Mouse (Mus musculus) forebrain, embryonic 12.5 days (tissue): ENCODE measurements around the gene Ush2a. TPM values are rescaled to one million over a fixed set of nuclear protein-coding genes. Genes with fewer than 3 reads are reported as not detected.

ENCODE experiments used
- ATAC-seq: fragments of 200-750 bp; cut with Nextera tagmentation; 2 replicates; pipeline ENCODE4 v1.8.0; 2017; ENCODE audit warnings: moderate TSS enrichment; ENCODE audit not compliant: low FRiP score
- H3K27ac ChIP-seq: fragments of 300-500 bp; sonication (generic); 2 replicates; pipeline ENCODE4 v1.5.1; 2016; ENCODE audit warnings: mild to moderate bottlenecking
- H3K27me3 ChIP-seq: fragments of 300-500 bp; sonication (generic); 2 replicates; pipeline ENCODE4 v1.6.1; 2016; ENCODE audit warnings: mild to moderate bottlenecking
- H3K36me3 ChIP-seq: fragments of 300-500 bp; sonication (generic); replicated peaks from 2 replicates; pipeline ENCODE4 v1.6.1; 2016; ENCODE audit warnings: mild to moderate bottlenecking
- H3K4me1 ChIP-seq: fragments of 300-500 bp; sonication (generic); 2 replicates; pipeline ENCODE4 v1.6.1; 2016
- H3K4me2 ChIP-seq: fragments of 300-500 bp; sonication (generic); 2 replicates; pipeline ENCODE4 v1.6.1; 2016; ENCODE audit warnings: mild to moderate bottlenecking, moderate library complexity
- H3K4me3 ChIP-seq: fragments of 300-500 bp; sonication (generic); replicated peaks from 2 replicates; pipeline ENCODE4 v1.5.1; 2016; ENCODE audit warnings: mild to moderate bottlenecking
- H3K9ac ChIP-seq: fragments of 300-500 bp; sonication (generic); 2 replicates; pipeline ENCODE4 v1.6.1; 2016; ENCODE audit warnings: mild to moderate bottlenecking
- H3K9me3 ChIP-seq: fragments of 300-500 bp; sonication (generic); 2 replicates; pipeline ENCODE4 v1.6.1; 2016
- WGBS: fragments of 180-500 bp; shearing (Covaris S2); methylation state at CpG from one replicate; pipeline ENCODE4 v1.1.7; 2016; 5-methylcytosine and 5-hydroxymethylcytosine counted together
- polyA plus RNA-seq: library from polyadenylated mRNA; unstranded; fragments of >200 nt; fragmentation: Nextera tagmentation; extraction: Ambion mirVana; gene quantifications from 2 replicates; pipeline ENCODE4 v1.2.1, GENCODE M21; 2016

The Ush2a gene
- polyA plus RNA-seq, 1 experiment from 2014 or later = 0.13 TPM

DNA sequence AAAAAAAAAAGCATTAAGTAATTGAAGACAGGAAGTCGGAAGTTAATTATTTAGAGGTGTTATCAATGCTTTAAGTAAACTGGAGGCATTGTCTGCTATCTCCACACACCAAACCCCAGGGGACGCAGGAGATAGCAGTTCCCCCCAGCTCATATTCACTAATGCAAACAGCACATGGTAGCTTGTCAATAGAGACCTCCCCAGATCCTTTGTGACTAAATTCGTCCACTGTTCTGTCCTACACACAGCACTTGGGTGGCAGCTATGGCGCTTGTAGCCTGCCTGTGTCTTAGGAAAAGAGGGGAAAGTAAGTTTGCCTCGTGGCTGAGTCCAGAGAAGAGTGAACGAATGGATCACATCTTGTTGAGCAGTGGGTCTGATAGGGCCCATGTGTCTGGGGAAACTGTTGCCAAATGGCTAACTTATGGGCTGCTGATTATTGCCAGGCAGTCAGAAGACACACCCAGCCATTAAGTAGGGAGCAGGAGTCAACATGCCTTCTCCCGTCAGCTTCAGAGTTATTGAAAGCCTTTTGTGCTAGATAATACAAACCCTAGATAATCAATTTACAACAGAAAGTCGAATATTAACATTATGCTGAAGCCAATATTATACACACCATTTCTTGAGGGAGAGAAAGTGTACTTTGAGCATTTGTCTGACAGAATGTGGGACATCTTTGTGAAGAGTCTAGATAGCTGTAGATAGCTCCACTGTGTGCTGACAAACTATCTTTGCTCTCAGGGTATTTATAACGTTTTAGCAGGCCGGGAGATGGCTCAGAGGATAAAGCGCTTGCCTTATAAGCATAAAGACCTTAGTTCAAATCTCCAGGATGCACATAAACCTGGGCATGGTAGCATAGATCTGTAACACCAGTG, 568.9 kb downstream of the Ush2a start:
- H3K36me3 ChIP-seq = no peaks in the 10 kb centered on the region
- H3K27ac ChIP-seq = no peak overlapping the region
- H3K27me3 ChIP-seq = no peaks in the 10 kb centered on the region
- no peak overlapping the region for H3K4me3 ChIP-seq
- ATAC-seq = no peak
- H3K9me3 ChIP-seq = no peaks in the 10 kb centered on the region
- no peak overlapping the region for H3K9ac ChIP-seq
- H3K4me1 ChIP-seq = peaks cover 4% of the 10 kb centered on the region
- H3K4me2 ChIP-seq = no peak overlapping the region
- WGBS = 73% methylated on average over 11 of the region's 11 CpGs

DNA sequence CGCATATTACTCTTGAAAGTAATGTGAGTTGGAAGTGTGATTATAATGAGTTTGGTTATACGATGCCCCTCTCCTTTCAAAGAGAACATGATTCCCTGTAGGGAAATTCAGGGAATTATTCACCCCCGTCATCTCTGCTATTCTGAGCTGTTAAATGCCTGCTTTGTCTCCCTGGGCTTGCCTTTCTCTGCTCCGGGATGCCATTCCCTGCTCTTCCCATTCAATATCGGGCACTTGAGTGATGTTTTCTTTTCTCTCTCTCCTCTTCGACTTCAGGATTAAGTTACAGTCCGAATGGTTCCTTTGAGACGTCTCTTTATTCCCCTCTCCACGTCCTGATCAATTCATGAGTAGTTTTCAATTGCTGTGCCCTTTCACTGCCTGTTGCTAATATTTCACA, 572.1 kb downstream of the Ush2a start:
- Histone ChIP-seq H3K27ac (no peak overlapping the region), H3K4me1 (peaks cover 4% of the 10 kb centered on the region)
- 9% methylated on average over 9 of the region's 9 CpGs for WGBS

DNA sequence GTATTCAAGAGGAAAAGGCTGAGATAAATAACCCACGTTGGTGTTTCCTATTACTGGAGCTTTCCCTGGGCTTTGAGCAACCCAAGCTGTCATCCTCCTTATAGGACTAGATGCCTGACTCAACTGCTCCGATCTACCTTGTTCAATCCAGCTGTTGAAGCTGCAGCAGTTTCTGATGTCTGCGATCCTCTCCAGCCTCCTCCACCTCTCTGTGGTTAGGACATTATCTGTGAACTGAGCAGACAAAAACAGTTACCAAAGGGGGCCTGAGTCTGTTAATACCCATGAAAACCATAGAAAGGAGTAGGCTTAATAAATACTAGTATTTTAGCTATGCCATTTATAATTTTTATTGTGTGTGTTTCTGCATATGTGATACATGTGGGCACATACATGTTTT, 572.9 kb downstream of the Ush2a start:
- no peaks in the 10 kb centered on the region for H3K9me3 ChIP-seq
- H3K4me2 ChIP-seq = no peak overlapping the region
- 86% methylated on average over 3 of the region's 3 CpGs for WGBS
- no peak overlapping the region for H3K9ac ChIP-seq
- no peak overlapping the region for H3K27ac ChIP-seq
- no peak overlapping the region for H3K4me3 ChIP-seq
- no peak for ATAC-seq
- H3K27me3 ChIP-seq = no peaks in the 10 kb centered on the region
- peaks cover 4% of the 10 kb centered on the region for H3K4me1 ChIP-seq
- no peaks in the 10 kb centered on the region for H3K36me3 ChIP-seq

More for the DNA sequence above, 572.1 kb downstream of the Ush2a start:
- Histone ChIP-seq H3K4me3 (no peak overlapping the region), H3K9ac (no peak overlapping the region), H3K36me3 (no peaks in the 10 kb centered on the region), H3K4me2 (no peak overlapping the region), H3K27me3 (no peaks in the 10 kb centered on the region), H3K9me3 (no peaks in the 10 kb centered on the region)
- no peak for ATAC-seq

DNA sequence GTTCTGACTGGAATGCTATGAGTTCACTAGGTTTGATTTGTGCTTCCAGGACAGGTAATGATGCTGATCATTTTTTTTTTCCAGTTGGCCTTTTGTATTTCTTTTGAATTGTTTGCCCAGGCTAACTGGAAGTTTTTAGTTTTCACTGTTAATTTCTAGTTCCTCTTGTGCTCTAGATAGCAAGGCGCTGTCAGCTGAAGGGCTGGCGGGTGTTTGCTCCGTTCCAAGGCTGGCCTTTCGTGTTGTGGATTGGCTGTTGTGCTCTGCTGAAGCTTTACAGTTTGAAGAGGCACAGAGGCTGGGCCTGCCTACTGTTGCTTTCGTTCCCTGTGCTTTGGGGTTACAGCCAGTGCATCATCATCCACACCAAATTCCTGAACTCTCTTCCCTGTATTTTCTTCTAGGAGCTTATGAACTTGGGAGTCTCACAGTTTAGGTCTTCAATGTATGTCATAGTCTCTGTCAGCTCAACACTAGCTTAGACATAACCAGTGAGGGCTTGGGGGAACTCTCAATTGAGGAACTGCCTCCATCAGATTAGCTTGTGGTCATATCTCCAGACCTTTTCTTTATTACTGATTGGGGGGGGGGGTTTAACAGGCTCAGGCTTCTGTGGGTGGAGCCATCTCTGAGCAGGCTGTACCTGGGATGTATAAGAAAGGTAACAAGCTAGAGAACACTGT, 575.9 kb downstream of the Ush2a start:
- Histone ChIP-seq H3K27ac (no peak overlapping the region), H3K9me3 (no peaks in the 10 kb centered on the region), H3K27me3 (no peaks in the 10 kb centered on the region), H3K4me2 (no peak overlapping the region), H3K36me3 (no peaks in the 10 kb centered on the region), H3K4me3 (no peak overlapping the region), H3K9ac (no peak overlapping the region), H3K4me1 (peaks cover 4% of the 10 kb centered on the region)
- no peak for ATAC-seq
- 88% methylated on average over 5 of the region's 5 CpGs for WGBS

DNA sequence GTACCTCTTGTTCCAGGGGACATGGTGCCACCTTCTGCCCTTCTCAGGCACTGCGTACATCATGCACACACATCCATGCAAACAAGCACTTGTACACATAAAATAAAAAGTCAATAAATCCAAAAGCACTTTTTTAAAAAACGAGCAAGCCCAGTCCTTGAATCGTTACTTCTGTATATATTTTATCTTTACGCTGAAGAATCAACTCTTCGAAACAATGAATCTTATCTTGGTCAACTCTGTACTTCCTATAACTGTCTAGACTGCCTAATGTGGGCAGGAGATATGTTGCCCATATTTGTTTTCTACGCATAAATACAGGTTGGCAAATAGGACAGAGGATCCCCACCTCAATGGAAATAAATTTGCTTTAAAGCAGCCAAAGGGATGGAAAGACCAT, 585.4 kb downstream of the Ush2a start:
- no peaks in the 10 kb centered on the region for H3K27me3 ChIP-seq
- H3K4me2 ChIP-seq = no peak overlapping the region
- H3K9ac ChIP-seq = no peak overlapping the region
- H3K9me3 ChIP-seq = no peaks in the 10 kb centered on the region
- WGBS = 94% methylated on average over 6 of the region's 6 CpGs
- no peak overlapping the region for H3K4me3 ChIP-seq
- no peaks in the 10 kb centered on the region for H3K4me1 ChIP-seq
- no peaks in the 10 kb centered on the region for H3K36me3 ChIP-seq
- no peak for ATAC-seq
- H3K27ac ChIP-seq = no peak overlapping the region

DNA sequence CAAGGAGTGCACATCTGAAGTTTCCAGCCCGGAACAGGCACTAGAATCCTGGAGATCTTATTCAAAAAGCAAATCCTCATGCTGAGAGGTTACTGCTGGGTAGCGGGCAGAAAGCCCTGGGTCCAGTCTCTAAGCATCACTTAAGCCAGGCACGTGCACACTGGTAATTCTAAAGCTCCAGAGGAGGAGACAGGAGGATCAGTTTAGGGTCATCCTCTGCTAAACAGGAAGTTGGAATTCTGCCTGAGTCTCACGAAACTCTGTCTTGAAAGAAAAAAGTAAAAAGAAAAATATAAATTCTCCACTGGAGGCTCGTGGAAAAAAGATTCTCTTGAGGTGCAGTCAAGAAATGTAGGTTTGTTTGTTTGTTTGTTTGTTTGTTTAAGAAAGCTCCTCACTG, 591.0 kb downstream of the Ush2a start:
- Histone ChIP-seq H3K27me3 (no peaks in the 10 kb centered on the region), H3K4me2 (no peak overlapping the region), H3K27ac (no peak overlapping the region), H3K9ac (no peak overlapping the region), H3K36me3 (no peaks in the 10 kb centered on the region), H3K4me3 (no peak overlapping the region), H3K4me1 (no peaks in the 10 kb centered on the region), H3K9me3 (no peaks in the 10 kb centered on the region)
- WGBS = 78% methylated on average over 5 of the region's 5 CpGs
- no peak for ATAC-seq

DNA sequence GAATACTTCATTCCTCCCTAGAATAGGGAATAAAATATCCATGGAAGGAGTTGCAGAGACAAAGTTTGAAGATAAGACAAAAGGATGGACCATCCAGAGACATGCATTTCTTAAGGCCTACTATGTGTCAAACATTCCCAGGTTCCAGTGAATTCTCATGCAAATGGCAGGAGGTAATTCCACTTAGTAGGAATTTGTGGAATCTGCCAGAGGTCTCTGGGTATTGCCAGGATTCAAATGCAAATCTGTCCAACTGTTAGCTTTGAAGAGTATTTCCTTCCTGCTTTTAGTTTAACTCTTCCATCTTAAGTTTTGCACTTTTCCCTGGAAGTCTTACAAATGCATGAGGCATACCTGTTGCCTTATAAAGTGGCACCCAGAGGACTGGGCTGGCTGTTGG, 592.4 kb downstream of the Ush2a start:
- H3K27me3 ChIP-seq = no peaks in the 10 kb centered on the region

DNA sequence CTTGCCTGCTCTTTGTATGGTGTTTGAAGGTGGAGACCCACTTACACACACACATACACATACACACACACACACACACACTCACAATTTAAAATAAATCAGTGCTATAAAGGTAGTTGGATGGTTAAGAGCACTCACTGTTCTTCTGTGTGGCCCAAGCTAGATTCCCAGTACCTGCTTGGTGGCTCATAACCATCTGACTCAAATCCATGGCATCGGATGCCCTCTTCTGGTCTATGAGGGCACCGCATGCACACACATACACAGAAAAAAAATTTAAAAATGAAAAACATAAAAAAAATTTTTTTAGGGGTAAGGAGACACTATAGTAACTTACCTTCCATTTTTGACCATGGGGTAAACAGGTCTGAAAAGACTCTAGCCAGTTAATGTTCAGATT, 593.2 kb downstream of the Ush2a start:
- WGBS = 97% methylated on average over 2 of the region's 2 CpGs
- Histone ChIP-seq H3K27ac (no peak overlapping the region), H3K9ac (no peak overlapping the region), H3K27me3 (no peaks in the 10 kb centered on the region), H3K4me2 (no peak overlapping the region), H3K4me1 (no peaks in the 10 kb centered on the region), H3K9me3 (no peaks in the 10 kb centered on the region), H3K4me3 (no peak overlapping the region), H3K36me3 (no peaks in the 10 kb centered on the region)
- no peak for ATAC-seq

More for the DNA sequence above, 592.4 kb downstream of the Ush2a start:
- Histone ChIP-seq H3K9me3 (no peaks in the 10 kb centered on the region), H3K4me3 (no peak overlapping the region), H3K4me2 (no peak overlapping the region), H3K27ac (no peak overlapping the region), H3K36me3 (no peaks in the 10 kb centered on the region), H3K9ac (no peak overlapping the region), H3K4me1 (no peaks in the 10 kb centered on the region)
- no peak for ATAC-seq

DNA sequence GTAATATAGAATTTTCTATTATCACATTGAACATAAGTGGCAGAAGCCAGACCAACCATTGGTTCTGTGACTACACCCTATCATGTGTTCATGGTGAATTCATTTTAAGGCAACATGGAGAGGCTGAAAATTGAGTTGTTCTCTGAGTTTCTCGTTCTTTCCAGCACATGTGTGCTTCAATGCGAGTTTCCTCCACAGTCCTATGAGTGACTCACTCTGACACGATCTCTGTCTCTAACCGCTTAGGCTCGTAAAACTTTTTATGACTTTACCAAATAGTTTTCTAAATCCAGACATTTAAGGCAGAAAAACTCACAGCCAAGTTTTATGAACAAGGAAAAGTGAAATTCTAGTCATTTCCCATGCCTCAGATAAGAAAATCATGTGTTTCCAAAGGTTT, 597.9 kb downstream of the Ush2a start:
- no peaks in the 10 kb centered on the region for H3K4me1 ChIP-seq
- no peaks in the 10 kb centered on the region for H3K9me3 ChIP-seq
- H3K4me3 ChIP-seq = no peak overlapping the region
- no peak overlapping the region for H3K9ac ChIP-seq
- H3K36me3 ChIP-seq = no peaks in the 10 kb centered on the region
- H3K27me3 ChIP-seq = no peaks in the 10 kb centered on the region
- no peak overlapping the region for H3K27ac ChIP-seq
- ATAC-seq = no peak
- no peak overlapping the region for H3K4me2 ChIP-seq
- 93% methylated on average over 5 of the region's 5 CpGs for WGBS

DNA sequence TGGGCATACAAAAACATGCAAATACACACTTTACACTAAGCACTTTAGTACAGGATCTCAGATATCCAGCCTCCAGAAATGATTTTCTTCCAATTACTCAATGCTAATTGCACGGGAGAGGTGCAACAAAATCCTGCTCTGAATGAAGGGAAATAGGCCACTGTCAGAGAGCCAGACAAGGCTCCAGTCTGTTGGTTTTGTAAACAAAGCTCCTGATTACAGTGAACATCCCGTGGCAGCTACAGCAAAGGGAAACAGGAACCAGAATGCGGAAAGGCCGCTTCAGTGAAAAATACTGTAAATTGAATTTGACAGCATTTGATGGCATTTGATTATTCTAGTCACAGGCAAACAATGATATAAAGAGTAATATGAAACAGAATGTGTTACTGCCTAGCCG, 604.1 kb downstream of the Ush2a start:
- Histone ChIP-seq H3K4me3 (no peak overlapping the region), H3K36me3 (no peaks in the 10 kb centered on the region), H3K9ac (no peak overlapping the region), H3K27ac (no peak overlapping the region), H3K4me2 (no peak overlapping the region), H3K9me3 (no peaks in the 10 kb centered on the region), H3K27me3 (no peaks in the 10 kb centered on the region), H3K4me1 (no peaks in the 10 kb centered on the region; the same call in 1 of the 2 replicates)
- WGBS = 63% methylated on average over 5 of the region's 5 CpGs
- ATAC-seq = no peak

DNA sequence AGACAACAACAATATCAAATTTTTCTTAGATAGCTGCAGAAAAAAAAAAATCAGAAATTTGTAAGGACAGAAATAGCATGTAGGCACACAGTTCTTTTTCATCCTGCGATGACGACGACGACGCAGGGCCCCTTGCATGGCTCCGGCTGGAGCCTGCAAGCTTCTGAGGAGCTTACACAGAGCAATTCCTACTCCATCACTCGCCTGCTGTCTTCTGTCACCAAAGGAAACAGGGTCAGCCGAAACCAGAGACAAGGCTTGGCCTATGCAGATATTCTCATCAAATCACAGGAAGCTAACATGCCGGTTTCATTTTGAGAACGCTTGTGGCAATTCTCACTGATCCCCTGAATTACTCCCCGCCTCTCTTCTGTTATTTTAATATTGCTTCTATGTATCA, 604.7 kb downstream of the Ush2a start:
- no peaks in the 10 kb centered on the region for H3K9me3 ChIP-seq
- H3K36me3 ChIP-seq = no peaks in the 10 kb centered on the region
- no peak for ATAC-seq
- no peak overlapping the region for H3K4me3 ChIP-seq
- H3K27me3 ChIP-seq = no peaks in the 10 kb centered on the region
- WGBS = 89% methylated on average over 11 of the region's 11 CpGs
- no peak overlapping the region for H3K9ac ChIP-seq
- no peaks in the 10 kb centered on the region; the same call in 1 of the 2 replicates for H3K4me1 ChIP-seq
- no peak overlapping the region for H3K27ac ChIP-seq
- H3K4me2 ChIP-seq = no peak overlapping the region

DNA sequence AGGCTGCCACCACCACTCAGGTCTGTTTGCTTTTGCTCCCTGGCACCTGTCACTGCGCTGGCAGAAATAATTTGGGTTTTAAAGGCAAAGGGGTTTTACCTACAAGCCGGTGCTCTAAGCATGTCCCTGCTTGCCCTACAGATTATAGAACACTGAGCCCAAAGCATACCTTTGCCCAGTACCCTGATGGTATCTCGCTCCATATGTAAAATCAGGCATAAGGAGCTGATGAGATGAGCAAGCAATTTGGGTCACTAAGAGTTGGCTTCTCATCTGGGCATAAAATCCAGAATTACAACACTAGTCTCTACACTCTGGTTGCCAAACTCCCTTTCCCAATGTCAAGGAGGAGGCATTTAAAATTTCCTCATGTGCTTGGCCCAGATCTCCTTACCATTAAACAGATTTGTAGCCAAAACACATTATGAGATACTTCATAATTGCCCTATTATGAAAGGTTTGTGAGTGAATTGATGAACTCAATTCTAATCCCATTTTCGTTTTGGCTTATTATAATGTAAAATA, 616.8 kb downstream of the Ush2a start:
- Histone ChIP-seq H3K9ac (no peak overlapping the region), H3K27me3 (peaks cover 4% of the 10 kb centered on the region; the same call in 1 of the 2 replicates), H3K27ac (no peak overlapping the region), H3K4me1 (no peaks in the 10 kb centered on the region), H3K9me3 (no peaks in the 10 kb centered on the region), H3K4me3 (no peak overlapping the region), H3K36me3 (no peaks in the 10 kb centered on the region), H3K4me2 (no peak overlapping the region)
- ATAC-seq = no peak
- 86% methylated on average over 4 of the region's 4 CpGs for WGBS
